Mouse (Mus musculus): ENCODE results near the gene Itgb2l.
"Not testable (repeated sequence)": the region's sequence is repeated elsewhere in the genome, so short reads cannot be mapped to it uniquely, and the experiment has no call there.

Gene Itgb2l

DNA sequence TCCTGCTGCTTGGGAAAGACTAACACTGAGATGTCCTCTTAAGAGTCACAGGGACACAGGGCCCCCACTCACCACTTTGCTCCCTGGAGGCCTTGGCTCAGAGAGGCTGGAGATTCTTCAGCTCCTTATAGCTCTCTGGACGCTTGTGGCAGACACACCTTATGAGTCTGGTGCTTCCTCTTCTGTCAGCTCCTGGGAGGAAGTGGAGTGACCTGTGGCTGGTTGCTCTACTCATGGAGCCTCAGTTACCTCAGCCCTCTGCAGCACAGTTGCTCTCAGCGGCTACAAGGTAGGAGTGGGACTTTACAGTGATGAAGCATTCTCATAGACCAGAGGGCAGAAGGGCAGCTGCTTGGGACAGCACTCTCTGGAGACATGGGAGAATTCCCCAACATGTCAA is at the start of gene Itgb2l:
Gene Itgb2l (minus strand): TSS at position 152 of the 400 bp plus-strand sequence.
- no peak for DNase-seq

DNA sequence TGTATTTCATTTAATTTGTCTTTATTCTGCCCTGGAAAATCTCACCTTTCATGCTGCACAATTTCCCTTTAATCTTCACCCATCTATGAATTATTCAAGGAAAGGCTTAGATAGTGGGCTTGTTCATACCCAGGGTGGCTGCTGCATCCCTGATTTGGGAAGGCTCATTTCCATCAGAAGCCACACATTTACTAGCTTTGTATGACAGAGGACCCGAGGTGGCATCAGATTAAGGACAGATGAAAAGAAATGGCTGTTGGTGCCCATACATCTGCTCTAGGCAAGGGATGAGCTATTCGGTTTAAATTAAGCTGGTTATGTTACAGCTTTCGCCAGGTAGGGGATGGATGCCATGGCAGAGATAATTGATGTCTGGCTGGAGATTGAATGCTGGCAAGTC is 48.1 kb upstream of the Itgb2l start:
- no peak for DNase-seq

DNA sequence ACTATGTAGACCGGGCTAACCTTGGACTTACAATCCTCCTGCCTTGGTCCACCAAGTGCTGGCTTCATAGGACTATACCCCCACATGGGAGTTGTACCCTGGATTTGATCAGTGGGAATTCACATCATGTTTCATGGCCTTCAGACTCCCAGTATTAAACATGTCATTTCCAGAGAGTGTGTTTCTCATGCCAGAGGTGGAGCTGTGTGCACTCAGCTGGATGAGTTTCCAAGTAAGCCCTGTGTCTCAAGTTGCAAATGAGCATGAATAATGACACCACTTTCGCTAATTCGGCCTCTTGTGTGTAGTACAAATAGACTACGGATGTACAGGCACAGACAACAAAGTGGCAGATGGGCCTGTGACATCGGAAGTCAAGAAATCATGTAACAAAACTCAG is 44.6 kb upstream of the Itgb2l start:
- DNase-seq: no peak

DNA sequence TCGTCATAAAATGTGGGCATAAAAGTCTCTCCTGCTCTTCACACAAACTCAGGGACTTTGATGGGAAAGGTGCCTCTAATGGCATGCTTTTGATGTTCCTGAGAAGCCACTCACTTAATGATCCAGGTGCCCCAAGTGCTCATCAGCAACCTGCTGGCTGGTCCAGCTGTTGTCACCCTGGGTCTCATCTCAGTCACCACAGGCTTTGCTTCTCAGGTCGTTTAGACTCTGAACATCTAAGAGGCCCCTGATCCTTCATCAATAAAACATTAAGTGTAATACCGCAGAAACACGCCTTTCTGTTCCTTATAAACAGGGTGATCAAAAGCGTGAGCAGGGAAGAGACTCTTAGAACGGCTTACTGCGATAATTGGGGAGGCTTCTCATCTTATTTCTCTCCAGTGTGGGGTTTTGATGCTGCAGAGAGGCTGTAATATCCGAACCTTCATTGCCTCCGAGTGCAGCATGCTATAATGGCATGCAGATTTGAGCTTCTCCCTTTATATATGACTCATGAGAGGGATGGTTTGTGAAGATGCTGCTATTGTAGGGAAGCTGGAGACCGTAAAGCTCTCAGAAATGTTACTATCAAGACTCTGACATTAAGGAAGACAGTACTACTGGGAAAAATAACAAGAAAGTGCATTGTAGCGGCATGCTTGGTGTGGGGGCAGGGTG is 43.7 kb upstream of the Itgb2l start:
- DNase-seq: no peak

DNA sequence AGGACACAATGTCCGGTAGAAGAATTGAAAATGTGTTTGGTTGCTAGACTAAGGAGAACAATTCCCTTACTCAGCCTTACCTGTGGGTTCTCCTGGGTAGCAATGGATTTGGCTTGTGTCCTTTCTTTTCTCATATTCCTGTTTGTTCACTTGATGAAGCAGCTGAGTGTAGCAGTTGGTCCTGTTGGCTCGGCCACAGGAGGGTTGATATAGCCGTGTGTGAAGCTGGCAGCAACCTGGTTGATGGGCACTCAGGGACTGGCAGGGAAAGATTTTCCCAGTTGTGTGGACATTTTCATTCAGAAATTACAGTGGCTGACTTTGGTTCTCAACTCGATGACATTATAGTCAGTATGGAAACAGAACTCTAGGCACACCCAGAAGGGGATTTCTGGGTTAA is 38.4 kb upstream of the Itgb2l start:
- DNase-seq: no peak

DNA sequence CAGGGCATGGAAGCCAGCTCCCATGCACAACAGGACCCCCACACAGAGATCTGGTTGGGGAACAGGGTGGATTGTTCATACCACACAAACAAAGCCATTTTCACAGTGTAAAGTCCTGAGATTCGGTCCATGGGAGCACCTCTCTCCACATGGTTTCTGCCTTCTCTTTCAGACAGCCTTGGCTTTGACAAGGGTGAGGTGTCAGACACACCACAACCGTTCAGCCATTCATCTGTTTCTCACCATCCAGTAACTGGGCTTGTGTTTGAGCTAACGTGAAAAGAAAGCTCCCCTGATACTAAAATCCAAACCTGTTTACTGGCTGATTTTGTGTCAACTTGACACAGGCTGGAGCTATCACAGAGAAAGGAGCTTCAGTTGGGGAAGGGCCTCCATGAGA is 30.8 kb upstream of the Itgb2l start:
- DNase-seq: no peak

DNA sequence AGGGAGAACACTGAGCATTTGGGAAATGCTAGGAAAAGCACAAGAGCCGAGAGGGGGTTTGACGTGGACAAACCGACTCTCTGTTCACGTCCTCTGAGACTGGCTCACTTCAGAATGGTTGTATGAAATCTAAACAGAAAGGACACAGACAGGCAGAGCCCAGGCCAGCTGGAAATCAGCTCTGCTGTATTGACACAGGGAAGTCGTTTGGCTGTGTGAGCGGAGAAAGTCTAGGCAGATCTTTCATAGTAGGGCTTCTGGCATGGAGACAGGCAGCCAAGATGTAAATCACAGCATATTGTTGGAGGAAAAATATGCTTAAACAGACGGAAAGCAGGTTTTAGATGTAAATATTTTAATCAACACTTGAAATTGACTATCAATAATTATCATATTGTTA is 29.4 kb upstream of the Itgb2l start:
- DNase-seq: no peak

DNA sequence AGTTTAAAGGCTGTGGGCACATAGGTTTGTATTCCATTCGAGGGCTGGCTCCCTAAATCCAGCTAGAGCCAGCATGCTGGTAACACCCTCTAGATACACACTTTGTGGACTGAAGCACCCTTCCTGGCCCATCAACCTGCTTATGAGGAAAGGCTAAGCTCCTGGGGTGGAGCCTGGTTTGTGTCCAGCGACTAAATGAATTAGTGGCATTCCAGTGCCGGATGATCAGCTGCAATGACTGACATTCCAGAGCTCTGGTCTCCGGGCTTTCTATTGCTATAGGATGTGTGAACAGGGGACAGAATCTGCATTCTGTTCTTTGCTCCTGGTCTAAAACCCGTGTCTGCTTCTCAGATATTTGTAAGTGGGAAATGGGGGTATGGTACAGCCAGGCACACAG is 28.9 kb upstream of the Itgb2l start:
- DNase-seq: peak; percentile 33

DNA sequence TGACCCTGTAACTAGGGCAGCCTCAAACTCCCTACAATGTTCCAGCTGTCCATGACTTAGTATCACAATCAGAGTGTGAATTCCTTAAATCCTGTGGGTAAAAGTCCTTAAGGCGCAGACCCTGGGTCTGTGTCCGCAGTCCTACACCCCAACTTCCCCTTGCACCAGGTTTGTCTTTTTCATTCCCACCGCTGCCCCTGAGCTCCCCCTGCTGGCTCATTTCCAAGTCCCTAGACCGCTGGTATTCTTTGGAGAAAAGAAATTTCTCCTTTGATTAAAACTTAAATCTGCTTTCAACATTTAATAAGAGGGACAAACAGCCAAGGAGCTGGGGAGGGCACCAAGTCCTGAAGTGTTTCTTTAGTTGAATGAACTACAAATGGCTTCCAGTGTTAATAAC is 26.2 kb upstream of the Itgb2l start:
- peak; percentile 4 for DNase-seq

DNA sequence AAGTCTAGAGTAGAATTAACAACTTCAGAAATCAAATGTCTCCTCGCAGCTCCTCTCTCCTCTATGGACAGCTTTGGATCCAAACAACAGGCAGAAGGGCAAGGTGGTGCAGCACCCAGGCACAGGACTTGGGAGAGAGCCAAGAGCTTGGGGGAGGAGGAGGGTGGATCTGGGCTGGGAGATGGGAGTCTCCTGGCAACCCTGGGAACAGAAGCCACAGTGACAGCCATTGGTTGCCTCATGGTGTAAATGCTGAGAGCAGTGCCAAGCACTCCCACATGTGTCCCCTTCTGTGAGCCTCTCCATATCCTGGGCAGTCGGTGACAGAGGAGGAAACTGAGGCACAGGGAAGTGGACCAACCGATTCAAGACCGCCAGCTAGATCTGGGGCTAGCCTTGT is 25.3 kb upstream of the Itgb2l start:
- DNase-seq: peak; percentile 53

DNA sequence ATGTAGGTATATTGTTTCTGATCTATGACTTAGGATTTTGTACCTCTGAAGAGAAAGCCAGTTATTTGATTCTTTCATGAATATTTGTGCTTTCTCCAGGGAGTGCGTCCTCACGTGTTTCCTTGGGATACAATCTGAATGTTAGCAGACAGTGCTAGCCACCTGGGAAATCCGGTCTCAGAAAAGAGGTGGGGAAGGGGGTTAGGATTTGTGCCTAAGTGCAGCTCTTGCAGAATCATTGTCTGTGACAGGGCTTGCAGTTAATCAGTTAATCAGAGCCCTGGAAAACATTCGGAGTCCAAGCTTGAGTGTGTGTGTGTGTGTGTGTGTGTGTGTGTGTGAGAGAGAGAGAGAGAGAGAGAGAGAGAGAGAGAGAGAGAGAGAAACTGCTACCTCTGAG is 24.6 kb upstream of the Itgb2l start:
- DNase-seq: no peak

DNA sequence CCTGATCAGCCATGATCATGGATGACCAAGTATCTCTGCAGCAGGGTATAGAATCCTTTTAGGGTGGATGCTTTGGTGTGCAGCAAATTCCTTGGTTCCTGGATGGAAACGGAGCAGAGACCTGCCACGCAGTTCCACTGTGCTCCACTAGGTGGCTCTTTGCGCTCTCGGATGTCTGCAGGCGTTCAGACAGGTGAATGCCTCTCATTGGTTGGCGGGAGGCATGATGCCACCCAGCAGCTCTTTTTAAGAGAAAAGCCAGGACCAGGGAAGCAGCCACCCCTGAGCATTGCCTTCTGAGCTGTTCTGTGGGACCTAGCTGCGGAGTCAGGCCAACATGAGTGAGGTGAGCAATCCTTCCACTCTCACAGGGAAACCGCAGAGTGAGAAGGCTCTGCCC is 24.0 kb upstream of the Itgb2l start, which contains the start of gene Pcp4:
Gene Pcp4 (plus strand): TSS at position 162 of the 400 bp plus-strand sequence.
- peak; percentile 83 for DNase-seq

DNA sequence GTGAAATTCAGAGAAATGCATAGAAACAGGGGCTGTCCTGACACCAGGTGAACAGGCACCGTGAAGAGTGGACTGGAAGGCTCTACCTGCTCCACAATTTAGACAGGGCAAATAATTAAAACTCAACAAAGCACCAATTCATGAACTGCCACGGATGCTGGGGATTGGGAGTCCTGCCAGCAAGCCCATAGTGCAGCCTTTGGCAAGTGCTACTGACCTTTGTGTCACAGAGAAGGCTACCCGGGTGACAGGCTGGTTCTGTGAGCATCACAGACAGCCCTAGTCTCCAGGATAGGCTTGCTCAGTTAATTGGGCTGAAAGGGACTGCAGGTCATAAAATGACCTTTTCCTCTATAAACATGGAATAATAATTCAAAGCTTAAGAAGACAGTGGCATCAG is 17.4 kb upstream of the Itgb2l start:
- DNase-seq: no peak

DNA sequence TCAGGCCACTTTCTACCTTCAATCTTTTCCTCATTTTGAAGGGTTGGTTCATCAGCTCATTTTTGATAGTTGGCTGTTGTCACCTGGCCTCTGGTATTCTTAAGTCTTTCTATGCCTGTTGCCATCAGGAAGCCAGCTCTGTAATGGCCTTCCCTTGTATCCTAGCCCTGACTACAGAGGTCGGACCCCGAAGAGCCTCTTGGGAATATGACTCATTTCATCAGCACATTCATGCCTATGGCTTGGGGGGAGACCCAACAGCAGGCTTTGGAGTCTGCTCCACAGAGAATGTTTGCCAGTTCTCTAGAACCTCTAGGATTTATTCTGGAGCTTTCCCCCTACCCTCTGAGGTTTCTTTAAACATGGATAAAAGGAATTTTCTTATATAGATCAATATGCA is 15.9 kb upstream of the Itgb2l start:
- no peak for DNase-seq

DNA sequence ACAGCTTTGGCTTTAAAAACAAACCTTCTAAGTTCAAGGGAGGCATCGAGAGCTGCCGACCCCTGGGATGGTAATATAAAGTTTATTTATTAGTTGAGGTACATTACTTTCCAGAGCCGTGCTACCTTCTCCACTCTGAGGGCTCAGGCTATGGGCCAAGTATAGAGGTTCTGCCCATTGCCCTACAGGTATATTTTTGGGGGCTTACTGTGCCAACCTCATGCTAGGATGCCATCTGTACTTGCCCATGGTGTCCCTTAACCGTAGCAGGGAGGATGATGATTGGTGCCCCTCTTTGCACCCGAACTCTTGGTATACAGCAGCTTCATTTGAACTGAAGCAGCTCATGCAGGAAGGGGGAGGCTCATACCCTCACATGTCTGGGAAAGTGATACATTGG is 14.2 kb upstream of the Itgb2l start:
- no peak for DNase-seq

DNA sequence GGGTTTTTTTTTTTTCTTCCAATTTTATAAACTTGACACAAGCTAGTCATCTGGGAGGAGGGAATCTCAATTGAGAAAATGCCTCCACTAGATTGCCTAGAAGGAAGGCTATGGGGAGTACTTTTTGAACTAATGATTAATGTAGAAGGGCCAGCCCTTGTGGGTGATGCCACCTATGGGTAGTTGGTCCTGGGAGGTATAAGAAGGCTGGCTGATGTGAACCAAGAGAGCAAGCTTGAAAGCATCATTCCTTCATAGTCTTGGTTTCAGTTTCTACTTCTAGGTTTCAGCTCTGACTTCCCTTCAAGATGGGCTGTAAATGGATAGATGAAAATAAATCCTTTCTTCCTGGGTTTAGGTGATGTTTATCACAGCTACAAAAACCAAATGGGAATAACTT is 10.7 kb upstream of the Itgb2l start:
- DNase-seq: no peak

DNA sequence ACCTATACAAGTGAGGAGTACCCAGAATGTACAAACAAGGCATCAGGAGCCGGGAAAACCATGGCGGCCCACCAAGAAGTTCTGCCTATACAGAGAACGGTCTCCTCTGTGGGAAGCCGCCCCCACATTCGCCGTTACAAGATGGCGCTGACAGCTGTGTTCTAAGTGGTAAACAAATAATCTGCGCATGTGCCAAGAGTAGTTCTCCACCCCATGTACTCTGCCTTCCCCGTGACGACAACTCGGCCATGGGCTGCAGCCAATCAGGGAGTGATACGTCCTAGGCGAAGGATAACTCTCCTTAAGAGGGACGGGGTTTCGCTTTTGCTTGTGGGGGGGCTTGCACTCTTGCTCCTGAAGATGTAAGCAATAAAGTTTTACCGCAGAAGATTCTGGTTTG is 7.5 kb upstream of the Itgb2l start:
- not testable (repeated sequence) for DNase-seq

DNA sequence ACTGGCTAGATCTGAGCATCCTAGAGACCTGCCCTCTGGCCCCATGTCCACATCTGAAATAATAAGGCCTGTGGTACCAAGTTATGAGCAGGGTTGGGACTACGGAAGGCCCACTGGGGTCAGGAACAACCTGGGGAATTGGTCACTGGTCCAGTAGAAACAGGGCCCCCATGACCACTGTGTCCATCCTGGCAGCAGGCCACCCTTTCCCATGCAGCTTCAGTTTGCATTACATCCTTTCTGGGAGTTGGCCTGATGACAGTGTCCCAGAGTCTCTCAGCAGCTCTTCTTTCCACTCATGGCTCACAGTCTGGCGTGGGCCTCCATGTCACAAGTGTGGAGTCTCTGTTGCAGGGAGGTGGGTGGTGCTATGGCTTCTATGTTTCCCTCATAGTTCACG is 1.6 kb downstream of the Itgb2l start:
- DNase-seq: no peak

DNA sequence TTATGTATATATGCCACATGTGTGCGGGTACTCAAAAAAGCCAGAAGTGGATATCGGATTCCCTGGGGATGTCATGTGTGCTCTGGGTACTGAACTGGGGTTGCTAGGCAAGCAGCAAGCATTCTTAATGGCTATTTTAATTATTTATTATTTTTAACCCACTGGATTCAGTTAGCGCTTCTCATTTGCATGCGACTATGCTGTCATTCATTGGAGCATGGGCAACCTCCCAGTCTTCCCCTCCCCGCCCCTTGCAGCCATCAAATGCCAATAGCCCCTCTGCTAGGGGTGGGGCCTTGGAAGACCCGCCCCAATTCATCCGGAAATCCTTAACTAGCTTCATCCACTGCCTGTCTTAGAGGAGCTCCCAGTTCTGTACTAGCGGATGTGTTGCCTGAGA is 2.5 kb downstream of the Itgb2l start:
- DNase-seq: no peak

DNA sequence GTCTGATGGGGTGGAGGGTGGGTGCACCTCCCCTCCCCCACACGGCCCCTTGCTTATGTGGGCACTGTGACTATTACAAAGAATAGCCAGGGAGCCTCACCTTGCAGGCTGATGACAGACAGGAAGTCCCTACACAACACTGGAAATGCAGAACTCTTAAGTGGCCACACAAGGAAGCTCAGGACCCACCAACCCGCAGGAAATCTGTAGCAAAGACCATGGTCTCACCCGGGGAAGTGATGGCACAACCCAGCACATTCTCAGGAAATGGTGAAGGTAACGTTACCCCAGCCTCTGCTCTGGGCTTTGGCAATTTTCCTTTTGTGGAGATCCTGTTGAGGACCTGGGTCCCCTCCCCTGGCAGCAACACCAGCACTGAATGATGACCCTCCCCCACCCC is 3.7 kb downstream of the Itgb2l start:
- no peak for DNase-seq

DNA sequence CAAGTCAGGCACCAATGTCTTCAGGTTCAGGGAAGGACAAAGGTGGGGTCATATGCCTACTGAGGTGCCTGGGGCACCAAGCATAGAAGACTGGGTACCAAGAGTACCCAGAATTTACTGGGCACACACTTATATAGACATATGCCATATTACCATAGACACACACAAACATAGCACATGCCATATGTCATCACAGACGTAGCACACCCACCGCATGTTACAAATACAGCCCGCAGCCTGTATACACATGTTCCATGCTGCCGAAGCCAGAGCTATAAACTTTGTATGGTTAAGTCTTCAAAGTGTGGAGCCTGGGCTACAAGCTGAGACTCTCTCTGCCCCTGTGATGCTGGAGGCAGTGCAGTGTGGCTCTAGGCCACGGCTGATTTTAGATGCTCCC is 4.5 kb downstream of the Itgb2l start:
- DNase-seq: no peak

DNA sequence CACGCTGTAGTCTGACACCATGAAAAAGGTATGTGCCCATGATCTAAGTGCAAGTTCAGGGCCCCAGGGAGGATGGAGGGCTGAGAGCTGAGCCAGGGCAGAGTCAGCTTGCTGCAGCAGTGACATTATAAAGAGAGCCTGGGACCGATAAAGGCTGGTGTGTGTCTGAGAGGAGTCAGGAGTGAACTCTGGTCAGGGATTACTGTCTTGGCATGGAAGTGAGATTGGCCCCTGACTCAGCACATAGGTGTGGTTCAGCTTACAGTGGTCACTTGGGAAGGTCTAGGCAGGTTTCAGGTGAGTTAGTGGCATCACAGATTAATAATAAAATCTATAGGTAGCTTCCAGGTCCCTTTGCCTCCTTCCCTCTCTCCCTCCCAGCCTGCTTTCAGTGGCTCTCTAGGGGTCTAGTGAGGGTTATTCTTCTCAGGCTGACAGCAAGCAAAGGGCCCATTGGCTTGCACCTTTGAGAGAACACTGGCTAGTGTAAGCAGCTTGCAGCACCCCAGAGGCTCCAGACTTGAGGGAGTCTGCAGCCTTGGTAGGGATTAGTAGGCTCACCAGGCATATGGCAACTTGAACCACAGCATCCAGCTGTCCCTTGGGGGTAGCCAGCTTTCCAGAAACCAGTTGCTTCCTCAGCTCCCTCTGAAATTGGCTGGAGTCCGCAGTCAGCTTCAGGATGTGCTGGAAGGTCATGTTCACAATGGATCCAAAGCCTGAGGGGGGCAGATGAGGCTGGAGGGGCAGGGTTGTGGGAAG is 9.2 kb downstream of the Itgb2l start:
- DNase-seq: no peak

DNA sequence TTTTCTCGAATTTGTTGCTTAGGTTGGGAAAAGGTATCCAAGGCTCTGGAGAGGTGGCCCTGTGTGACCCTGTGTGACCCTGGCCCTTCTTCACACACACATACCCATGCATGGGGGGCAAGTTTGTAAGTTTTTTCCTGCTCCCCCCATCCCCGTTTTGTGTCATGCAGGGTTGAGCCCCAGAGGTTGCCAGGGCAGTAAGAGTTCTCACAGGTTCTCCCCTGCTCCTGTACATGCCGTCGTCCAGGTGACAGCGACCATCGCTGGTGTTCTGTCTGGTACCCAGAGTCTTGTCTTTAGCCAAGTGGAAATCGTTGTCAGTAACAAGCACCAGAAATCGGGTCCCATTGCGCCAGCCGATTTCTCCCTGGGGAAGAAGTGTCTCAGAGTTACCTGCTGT is 10.2 kb downstream of the Itgb2l start:
- no peak for DNase-seq

DNA sequence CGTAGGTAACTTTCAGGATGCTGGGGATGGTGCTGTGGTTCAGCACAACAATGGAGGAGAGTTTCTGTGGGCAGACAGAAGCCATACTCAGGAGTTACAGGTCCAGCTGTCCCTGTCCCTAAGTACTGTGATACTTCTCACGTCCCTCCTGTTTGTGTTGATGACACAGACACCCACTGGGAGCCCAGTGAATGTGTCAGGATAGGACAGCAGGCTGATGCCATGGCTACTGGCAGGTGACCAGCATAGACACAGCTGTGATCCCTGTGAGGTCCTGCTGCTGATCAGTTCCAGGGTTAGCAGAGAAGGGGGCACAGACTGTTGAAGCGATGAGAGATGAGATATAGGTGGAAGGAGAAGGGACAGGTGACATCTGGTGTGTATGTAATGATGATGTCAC is 14.4 kb downstream of the Itgb2l start:
- no peak for DNase-seq

DNA sequence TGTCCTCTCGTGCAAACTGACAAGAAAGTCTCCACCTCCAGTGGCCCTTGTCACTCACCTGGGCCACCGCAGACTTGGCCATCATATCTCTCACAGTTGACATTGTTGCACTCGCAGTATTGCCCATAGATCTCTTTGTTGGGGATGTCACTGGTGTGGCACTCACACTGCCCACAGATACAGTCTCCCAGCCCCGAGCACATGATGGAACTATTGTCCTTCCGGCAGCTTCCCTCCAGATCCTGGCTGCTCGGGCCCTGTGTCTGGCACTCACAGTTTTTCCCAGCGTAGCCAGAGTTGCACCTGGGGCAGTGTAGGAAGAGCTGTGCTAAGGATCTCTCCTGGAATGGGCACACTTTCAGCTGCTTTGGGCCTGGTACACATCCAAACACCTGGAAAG is 16.7 kb downstream of the Itgb2l start:
- no peak for DNase-seq
